Mouse (Mus musculus): Measurements from ENCODE around the gene Rhox3a2. TPM values are rescaled to one million over a fixed set of nuclear protein-coding genes. Genes with fewer than 3 reads are reported as not detected.

The Rhox3a2 gene
- polyA plus RNA-seq (2012; rRNA removed): not detected in 2 replicates

GRCm38 (mm10) chrX:37379728-37380127, at the start of gene Rhox3a2:
TSS of gene Rhox3a2 (plus strand) at chrX:37380028.

GRCm38 (mm10) chrX:37390548-37390947, 10.7 kb downstream of the Rhox3a2 start, which contains the start of gene Rhox4a2:
TSS of gene Rhox4a2 (plus strand) at chrX:37390848.

GRCm38 (mm10) chrX:37411767-37412166, 31.9 kb downstream of the Rhox3a2 start, which contains the start of gene Rhox2b:
TSS of gene Rhox2b (plus strand) at chrX:37412067.

GRCm38 (mm10) chrX:37432194-37432593, 52.4 kb downstream of the Rhox3a2 start, which contains the start of gene Rhox4b:
TSS of gene Rhox4b (plus strand) at chrX:37432494.

Other genes with a start within 250 kb of the Rhox3a2 start
- 0.23 and 0.25 TPM in 2 replicates for gene Akap14, start 211.2 kb upstream of the Rhox3a2 start, polyA plus RNA-seq (2012; rRNA removed)
- gene Ndufa1, start 188.9 kb upstream of the Rhox3a2 start, polyA plus RNA-seq (2012; rRNA removed): 320 and 343 TPM in 2 replicates
- 10.2 and 11.0 TPM in 2 replicates for gene Rnf113a1, start 188.8 kb upstream of the Rhox3a2 start, polyA plus RNA-seq (2012; rRNA removed)
- gene Gm9, start 169.0 kb upstream of the Rhox3a2 start, polyA plus RNA-seq (2012; rRNA removed): not detected in 2 replicates
- not detected in 2 replicates for gene Rhox1, start 157.8 kb upstream of the Rhox3a2 start, polyA plus RNA-seq (2012; rRNA removed)
- 0.10 TPM in 1 of 2 replicates, not detected in the other for gene Rhox2a, start 135.1 kb upstream of the Rhox3a2 start, polyA plus RNA-seq (2012; rRNA removed)
- not detected in 2 replicates for gene Rhox3a, start 130.1 kb upstream of the Rhox3a2 start, polyA plus RNA-seq (2012; rRNA removed)
- gene Rhox4a, start 114.7 kb upstream of the Rhox3a2 start, polyA plus RNA-seq (2012; rRNA removed): not detected in 2 replicates
- gene Rhox4a2, start 10.8 kb downstream of the Rhox3a2 start, polyA plus RNA-seq (2012; rRNA removed): 0.06 and 0.21 TPM in 2 replicates
- not detected in 2 replicates for gene Rhox2b, start 32.0 kb downstream of the Rhox3a2 start, polyA plus RNA-seq (2012; rRNA removed)
- gene Rhox4b, start 52.5 kb downstream of the Rhox3a2 start, polyA plus RNA-seq (2012; rRNA removed): 0.28 TPM in 1 of 2 replicates, not detected in the other
- gene Rhox2c, start 73.7 kb downstream of the Rhox3a2 start, polyA plus RNA-seq (2012; rRNA removed): 0.21 TPM in 1 of 2 replicates, not detected in the other
- not detected in 2 replicates for gene Rhox3c, start 78.6 kb downstream of the Rhox3a2 start, polyA plus RNA-seq (2012; rRNA removed)
- not detected in 2 replicates for gene Rhox4c, start 100.3 kb downstream of the Rhox3a2 start, polyA plus RNA-seq (2012; rRNA removed)
- gene Rhox2d, start 113.4 kb downstream of the Rhox3a2 start, polyA plus RNA-seq (2012; rRNA removed): not detected in 2 replicates
- gene Rhox4d, start 134.3 kb downstream of the Rhox3a2 start, polyA plus RNA-seq (2012; rRNA removed): not detected in 2 replicates
- not detected in 2 replicates for gene Rhox2e, start 150.4 kb downstream of the Rhox3a2 start, polyA plus RNA-seq (2012; rRNA removed)
- not detected in 2 replicates for gene Rhox3e, start 162.0 kb downstream of the Rhox3a2 start, polyA plus RNA-seq (2012; rRNA removed)
- gene Rhox4e, start 177.4 kb downstream of the Rhox3a2 start, polyA plus RNA-seq (2012; rRNA removed): not detected in 2 replicates
- gene Rhox2f, start 191.4 kb downstream of the Rhox3a2 start, polyA plus RNA-seq (2012; rRNA removed): not detected in 2 replicates
- not detected in 2 replicates for gene Rhox3f, start 201.0 kb downstream of the Rhox3a2 start, polyA plus RNA-seq (2012; rRNA removed)
- not detected in 2 replicates for gene Rhox4f, start 227.7 kb downstream of the Rhox3a2 start, polyA plus RNA-seq (2012; rRNA removed)
- not detected in 2 replicates for gene Rhox3g, start 248.6 kb downstream of the Rhox3a2 start, polyA plus RNA-seq (2012; rRNA removed)